Mouse (Mus musculus): ENCODE measurements at regions not wholly inside any gene's neighbourhood (a gene's known extent, or its start where the extent isn't known, plus 50 kb on each side); places are given as distances from the start of the nearest gene placed in this dataset.

DNA sequence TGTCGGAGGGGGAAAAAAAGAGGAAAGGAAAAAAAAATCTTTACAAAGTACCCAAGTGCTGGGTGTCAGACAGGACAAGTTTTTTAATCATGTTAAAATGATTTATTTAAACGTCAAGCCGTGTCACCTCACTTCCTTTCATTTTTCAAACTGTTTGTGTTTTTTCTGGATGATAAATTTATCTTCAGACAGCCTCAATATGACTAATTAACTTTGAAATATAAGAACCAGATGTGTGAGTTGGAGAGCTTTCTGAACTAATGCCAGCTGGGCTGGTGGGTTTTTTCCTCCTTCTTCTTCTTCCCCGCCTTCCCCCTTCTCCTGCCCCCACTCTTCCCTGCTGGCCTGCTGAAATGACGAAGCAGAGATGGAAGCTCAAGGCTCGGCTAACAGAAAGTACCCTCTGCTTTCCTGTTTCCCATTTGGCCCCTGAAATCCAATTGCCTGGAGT lies 171.7 kb upstream of the Zfp703 start:
- H3K4me2 ChIP-seq (ENCODE audit: low read depth, low read length): peak overlapping the region; percentile 16; the same call in 1 of the 2 replicates
- H3K9me3 ChIP-seq (replicated peaks; ENCODE audit: control insufficient read depth, low read length): no peaks in the 10 kb centered on the region
- peaks cover 16% of the 10 kb centered on the region for H3K4me1 ChIP-seq (ENCODE audit: control insufficient read depth, insufficient read depth, low read length)
- H3K4me3 ChIP-seq (ENCODE audit: low read depth, low read length): no peak overlapping the region
- ATAC-seq (replicated peaks; ENCODE audit: insufficient number of reproducible peaks, low FRiP score, low TSS enrichment, low read depth): 0 out of 2 replicates have a peak, but pooled peaks have one; percentile 31
- no peak overlapping the region for H3K9ac ChIP-seq (replicated peaks; ENCODE audit: low read length)
- 0 out of 2 replicates have a peak, but pooled peaks cover 3% of the 10 kb centered on the region for H3K27me3 ChIP-seq (ENCODE audit: control insufficient read depth, insufficient read depth, low read length)
- H3K36me3 ChIP-seq (replicated peaks; ENCODE audit: control insufficient read depth, insufficient read depth, low read depth, low read length): no peaks in the 10 kb centered on the region
- 8% methylated on average over 6 of the region's 6 CpGs for WGBS
- H3K27ac ChIP-seq (replicated peaks; ENCODE audit: low read depth, low read length): peak overlapping the region; percentile 47; the same call in 1 of the 2 replicates
- DNase-seq (ENCODE audit: low spot score): peak; percentile 82

DNA sequence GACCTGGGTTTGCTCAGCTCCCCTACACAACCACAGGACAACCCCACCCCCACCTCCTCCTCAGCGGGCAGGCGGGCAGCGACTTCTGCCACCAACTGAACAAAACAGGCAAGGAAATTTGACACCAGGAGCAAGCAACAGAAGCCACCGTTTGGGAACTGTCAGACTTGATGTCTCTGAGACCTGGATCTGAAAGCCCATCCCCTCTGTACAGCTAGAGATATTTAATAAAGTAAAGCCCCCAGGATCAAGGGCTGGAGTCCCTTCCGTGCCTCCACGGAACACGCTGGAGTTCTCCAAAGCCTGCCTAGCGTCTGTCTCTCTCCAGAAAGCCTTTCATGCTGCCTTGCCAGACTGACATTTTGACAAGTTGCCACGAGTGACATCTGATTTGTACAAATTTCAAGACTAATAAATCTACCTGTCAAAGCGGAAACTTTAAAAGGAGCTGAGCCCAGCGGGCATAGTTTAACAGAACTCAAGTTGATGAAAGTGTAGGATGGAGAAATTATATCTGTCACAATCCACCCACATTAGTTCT lies 168.9 kb upstream of the Zfp703 start:
- H3K4me1 ChIP-seq (ENCODE audit: control insufficient read depth, insufficient read depth, low read length): peaks cover 16% of the 10 kb centered on the region
- no peaks in the 10 kb centered on the region for H3K9me3 ChIP-seq (replicated peaks; ENCODE audit: control insufficient read depth, low read length)
- H3K27ac ChIP-seq (replicated peaks; ENCODE audit: low read depth, low read length): no peak overlapping the region
- no peak overlapping the region; the same call in 1 of the 2 replicates for H3K9ac ChIP-seq (replicated peaks; ENCODE audit: low read length)
- H3K4me2 ChIP-seq (ENCODE audit: low read depth, low read length): no peak overlapping the region; the same call in 1 of the 2 replicates
- no peaks in the 10 kb centered on the region for H3K36me3 ChIP-seq (replicated peaks; ENCODE audit: control insufficient read depth, insufficient read depth, low read depth, low read length)
- H3K27me3 ChIP-seq (ENCODE audit: control insufficient read depth, insufficient read depth, low read length): 0 out of 2 replicates have a peak, but pooled peaks cover 3% of the 10 kb centered on the region
- ATAC-seq (replicated peaks; ENCODE audit: insufficient number of reproducible peaks, low FRiP score, low TSS enrichment, low read depth) (no peak; the same call in 1 of the 2 replicates), DNase-seq (ENCODE audit: low spot score) (peak; percentile 71)
- H3K4me3 ChIP-seq (ENCODE audit: low read depth, low read length): no peak overlapping the region
- 8% methylated on average over 11 of the region's 11 CpGs for WGBS

DNA sequence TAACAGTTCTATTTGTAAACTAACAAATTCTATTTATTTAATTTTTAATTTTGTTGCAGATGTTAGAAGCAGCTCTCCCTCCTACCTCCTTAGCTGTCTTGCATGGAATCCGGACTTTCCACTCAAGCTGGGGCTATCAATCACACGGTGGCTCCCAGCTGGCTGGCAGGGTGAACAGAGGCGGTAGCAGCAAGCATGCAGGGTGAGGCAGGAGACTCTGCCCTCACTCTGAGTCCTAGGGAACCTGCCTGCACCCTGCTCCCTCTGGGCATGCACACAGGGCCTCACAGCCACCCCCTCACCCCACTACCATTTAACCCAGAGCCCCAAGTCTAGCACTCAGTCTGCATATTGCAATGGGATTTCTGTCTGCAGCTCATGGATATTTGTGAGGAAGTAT lies 168.4 kb upstream of the Zfp703 start:
- Histone ChIP-seq H3K27me3 (ENCODE audit: control insufficient read depth, insufficient read depth, low read length) (0 out of 2 replicates have a peak, but pooled peaks cover 3% of the 10 kb centered on the region), H3K27ac (replicated peaks; ENCODE audit: low read depth, low read length) (no peak overlapping the region), H3K9ac (replicated peaks; ENCODE audit: low read length) (no peak overlapping the region), H3K36me3 (replicated peaks; ENCODE audit: control insufficient read depth, insufficient read depth, low read depth, low read length) (no peaks in the 10 kb centered on the region), H3K9me3 (replicated peaks; ENCODE audit: control insufficient read depth, low read length) (no peaks in the 10 kb centered on the region), H3K4me3 (ENCODE audit: low read depth, low read length) (no peak overlapping the region), H3K4me2 (ENCODE audit: low read depth, low read length) (no peak overlapping the region), H3K4me1 (ENCODE audit: control insufficient read depth, insufficient read depth, low read length) (peaks cover 16% of the 10 kb centered on the region)
- DNase-seq (ENCODE audit: low spot score) (peak; percentile 41), ATAC-seq (replicated peaks; ENCODE audit: insufficient number of reproducible peaks, low FRiP score, low TSS enrichment, low read depth) (no peak)
- 7% methylated on average over 3 of the region's 3 CpGs for WGBS

DNA sequence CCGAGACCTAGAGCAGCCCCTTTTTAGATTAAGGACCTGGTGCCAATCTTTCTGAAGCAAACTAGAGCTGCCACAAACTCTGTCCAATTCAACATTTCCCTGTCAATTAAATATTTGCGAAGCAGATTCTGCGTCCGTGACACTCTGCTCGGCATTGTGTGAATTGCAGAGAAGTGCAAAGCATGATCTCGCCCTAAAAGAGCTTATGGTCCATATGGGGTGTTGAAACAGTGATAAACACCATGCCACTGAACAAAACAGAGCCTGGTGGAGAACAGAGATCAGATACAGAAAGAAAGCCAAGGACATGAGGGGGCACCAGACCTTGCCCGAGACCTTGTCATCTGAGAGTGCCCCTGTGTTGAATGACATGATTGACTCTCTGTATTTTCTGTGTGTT lies 167.2 kb upstream of the Zfp703 start:
- H3K4me3 ChIP-seq (ENCODE audit: low read depth, low read length): no peak overlapping the region
- H3K27ac ChIP-seq (replicated peaks; ENCODE audit: low read depth, low read length): no peak overlapping the region
- H3K4me1 ChIP-seq (ENCODE audit: control insufficient read depth, insufficient read depth, low read length): peaks cover 12% of the 10 kb centered on the region
- no peaks in the 10 kb centered on the region for H3K36me3 ChIP-seq (replicated peaks; ENCODE audit: control insufficient read depth, insufficient read depth, low read depth, low read length)
- 0 out of 2 replicates have a peak, but pooled peaks cover 3% of the 10 kb centered on the region for H3K27me3 ChIP-seq (ENCODE audit: control insufficient read depth, insufficient read depth, low read length)
- 89% methylated on average over 7 of the region's 7 CpGs for WGBS
- H3K9ac ChIP-seq (replicated peaks; ENCODE audit: low read length): no peak overlapping the region
- ATAC-seq (replicated peaks; ENCODE audit: insufficient number of reproducible peaks, low FRiP score, low TSS enrichment, low read depth) (no peak), DNase-seq (ENCODE audit: low spot score) (no peak)
- H3K4me2 ChIP-seq (ENCODE audit: low read depth, low read length): no peak overlapping the region
- H3K9me3 ChIP-seq (replicated peaks; ENCODE audit: control insufficient read depth, low read length): no peaks in the 10 kb centered on the region

DNA sequence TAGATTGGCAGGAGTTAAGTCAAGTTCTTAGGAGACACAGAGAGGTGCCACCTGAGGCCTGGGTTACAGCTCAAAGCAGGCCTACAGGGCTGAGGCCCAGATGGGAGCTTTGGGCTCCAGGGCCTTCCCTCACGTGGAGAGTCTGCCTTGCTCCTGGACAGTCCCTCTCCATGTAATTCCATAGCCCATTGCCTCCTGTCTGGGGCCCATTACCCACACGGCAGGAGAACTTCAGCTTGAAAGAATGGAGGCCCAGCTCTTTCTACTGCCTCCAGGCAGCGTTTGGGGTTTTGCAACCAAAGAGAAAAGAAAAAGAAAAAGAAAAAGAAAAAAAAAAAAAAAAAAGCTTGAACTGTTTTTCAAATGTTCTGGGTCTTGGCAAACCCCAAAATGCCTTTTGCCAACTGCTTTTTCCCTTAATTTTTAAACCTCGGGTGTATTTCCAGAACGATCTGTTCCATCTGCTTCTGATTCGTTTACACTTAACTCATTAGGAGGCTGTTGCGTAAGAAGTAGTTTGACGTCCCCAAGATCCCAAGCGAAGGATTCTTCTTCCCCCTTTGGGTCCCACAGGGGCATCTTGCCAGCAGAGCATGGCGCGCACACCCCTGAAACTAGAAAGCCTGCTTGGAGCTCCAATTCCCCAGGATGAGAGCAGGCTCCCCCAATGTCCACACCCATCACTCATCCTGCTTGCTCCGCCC lies 165.4 kb upstream of the Zfp703 start:
- no peak overlapping the region for H3K4me2 ChIP-seq (ENCODE audit: low read depth, low read length)
- no peak overlapping the region for H3K4me3 ChIP-seq (ENCODE audit: low read depth, low read length)
- H3K9ac ChIP-seq (replicated peaks; ENCODE audit: low read length): no peak overlapping the region
- WGBS: 70% methylated on average over 12 of the region's 12 CpGs
- 0 out of 2 replicates have a peak, but pooled peaks cover 3% of the 10 kb centered on the region for H3K27me3 ChIP-seq (ENCODE audit: control insufficient read depth, insufficient read depth, low read length)
- no peak overlapping the region for H3K27ac ChIP-seq (replicated peaks; ENCODE audit: low read depth, low read length)
- H3K36me3 ChIP-seq (replicated peaks; ENCODE audit: control insufficient read depth, insufficient read depth, low read depth, low read length): no peaks in the 10 kb centered on the region
- no peak for ATAC-seq (replicated peaks; ENCODE audit: insufficient number of reproducible peaks, low FRiP score, low TSS enrichment, low read depth)
- no peaks in the 10 kb centered on the region for H3K9me3 ChIP-seq (replicated peaks; ENCODE audit: control insufficient read depth, low read length)
- no peak for DNase-seq (ENCODE audit: low spot score)
- peaks cover 3% of the 10 kb centered on the region; the same call in 1 of the 2 replicates for H3K4me1 ChIP-seq (ENCODE audit: control insufficient read depth, insufficient read depth, low read length)

DNA sequence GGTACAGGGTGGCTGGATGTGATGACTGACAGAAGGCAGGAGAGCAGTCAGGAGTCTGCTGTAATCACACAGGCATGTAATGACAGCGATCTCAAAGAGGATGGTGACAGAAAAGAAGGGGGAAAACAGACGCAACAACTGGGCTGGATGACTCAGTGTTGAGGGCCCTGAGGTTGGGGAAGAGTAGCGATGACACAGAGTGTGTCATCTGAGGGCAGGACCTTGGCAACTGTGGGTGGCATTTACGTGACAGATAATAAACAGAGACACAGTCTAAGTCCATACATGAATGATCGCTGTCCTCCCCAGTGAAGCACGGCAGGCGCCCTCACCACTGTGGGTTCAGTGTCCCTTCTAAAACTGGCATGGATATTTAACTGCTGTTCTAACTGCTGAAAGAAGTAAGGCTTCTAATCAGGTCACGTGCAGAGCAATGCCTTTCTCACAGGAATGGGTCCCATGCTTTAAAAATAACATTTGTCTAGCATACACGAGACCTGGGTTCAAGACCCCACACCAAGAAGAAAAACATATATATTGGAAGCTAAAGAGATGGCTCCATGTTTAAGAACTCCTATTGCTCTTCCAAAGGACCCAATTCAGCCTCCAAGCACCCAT lies 163.8 kb upstream of the Zfp703 start:
- 0 out of 2 replicates have a peak, but pooled peaks cover 3% of the 10 kb centered on the region for H3K4me1 ChIP-seq (ENCODE audit: control insufficient read depth, insufficient read depth, low read length)
- H3K4me2 ChIP-seq (ENCODE audit: low read depth, low read length): no peak overlapping the region
- H3K9me3 ChIP-seq (replicated peaks; ENCODE audit: control insufficient read depth, low read length): no peaks in the 10 kb centered on the region
- no peaks in the 10 kb centered on the region for H3K36me3 ChIP-seq (replicated peaks; ENCODE audit: control insufficient read depth, insufficient read depth, low read depth, low read length)
- no peak overlapping the region for H3K9ac ChIP-seq (replicated peaks; ENCODE audit: low read length)
- 83% methylated on average over 9 of the region's 9 CpGs for WGBS
- DNase-seq (ENCODE audit: low spot score) (no peak), ATAC-seq (replicated peaks; ENCODE audit: insufficient number of reproducible peaks, low FRiP score, low TSS enrichment, low read depth) (no peak)
- H3K27ac ChIP-seq (replicated peaks; ENCODE audit: low read depth, low read length): no peak overlapping the region
- no peak overlapping the region for H3K4me3 ChIP-seq (ENCODE audit: low read depth, low read length)
- H3K27me3 ChIP-seq (ENCODE audit: control insufficient read depth, insufficient read depth, low read length): 0 out of 2 replicates have a peak, but pooled peaks cover 3% of the 10 kb centered on the region

DNA sequence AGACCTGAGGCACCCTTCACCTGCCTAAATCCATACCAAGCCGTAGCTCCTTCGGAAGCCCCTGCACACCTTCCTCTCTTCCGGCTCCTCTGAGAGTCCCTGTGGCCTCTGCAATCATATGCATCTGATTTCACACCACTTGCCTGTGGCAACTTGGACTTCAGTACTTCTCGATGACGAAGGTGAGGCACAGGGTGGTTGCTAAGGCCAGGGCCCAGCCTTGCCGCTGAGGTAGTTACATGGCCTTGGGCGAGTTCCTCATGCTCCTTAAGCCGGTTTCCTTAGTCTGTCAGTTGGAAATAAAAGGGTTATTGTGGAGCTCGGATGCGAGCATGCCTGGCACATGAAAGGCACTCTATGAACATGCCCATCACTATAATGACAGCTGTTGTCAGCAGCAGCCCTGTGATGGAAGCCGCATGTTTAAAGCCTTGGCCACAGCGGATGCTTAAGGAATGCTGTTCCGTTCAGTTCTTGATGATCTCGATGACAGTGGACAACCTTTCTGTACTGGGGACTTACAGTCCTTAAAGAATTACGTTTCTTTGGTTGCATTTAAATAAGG lies 162.0 kb upstream of the Zfp703 start:
- no peaks in the 10 kb centered on the region for H3K36me3 ChIP-seq (replicated peaks; ENCODE audit: control insufficient read depth, insufficient read depth, low read depth, low read length)
- H3K4me3 ChIP-seq (ENCODE audit: low read depth, low read length): no peak overlapping the region
- H3K27me3 ChIP-seq (ENCODE audit: control insufficient read depth, insufficient read depth, low read length): 0 out of 2 replicates have a peak, but pooled peaks cover under 1% of the 10 kb centered on the region
- DNase-seq (ENCODE audit: low spot score) (peak; percentile 36), ATAC-seq (replicated peaks; ENCODE audit: insufficient number of reproducible peaks, low FRiP score, low TSS enrichment, low read depth) (0 out of 2 replicates have a peak, but pooled peaks have one; percentile 29)
- H3K9me3 ChIP-seq (replicated peaks; ENCODE audit: control insufficient read depth, low read length): no peaks in the 10 kb centered on the region
- no peak overlapping the region for H3K9ac ChIP-seq (replicated peaks; ENCODE audit: low read length)
- no peaks in the 10 kb centered on the region for H3K4me1 ChIP-seq (ENCODE audit: control insufficient read depth, insufficient read depth, low read length)
- H3K27ac ChIP-seq (replicated peaks; ENCODE audit: low read depth, low read length): no peak overlapping the region
- WGBS: 39% methylated on average over 15 of the region's 15 CpGs
- no peak overlapping the region for H3K4me2 ChIP-seq (ENCODE audit: low read depth, low read length)

Data from embryonic facial prominence, embryonic 11.5 days (tissue).